Mouse (Mus musculus) stomach, postnatal 0 days (tissue): Measurements from ENCODE around the gene Zbed4.

Experiments used
- CTCF ChIP-seq: IDR thresholded peaks from 2 replicates; pipeline ENCODE4 v1.5.1; 2016; ENCODE audit warnings: antibody characterized with exemption, low read depth, mild to moderate bottlenecking, moderate library complexity
- EP300 ChIP-seq: optimal IDR thresholded peaks from 2 replicates; pipeline ENCODE3; 2016; ENCODE audit warnings: antibody characterized with exemption

GRCm38 (mm10) chr15:88709878-88710277, 41.6 kb upstream of the Zbed4 start:
- no peak for TF ChIP-seq CTCF
- no peak for TF ChIP-seq EP300
